Mouse (Mus musculus): ENCODE measurements around the gene Fars2.
"Not testable (repeated sequence)": the region's sequence is repeated elsewhere in the genome, so short reads cannot be mapped to it uniquely, and the experiment has no call there.

Gene Fars2

GRCm38 (mm10) chr13:36140247-36141016 is 23.2 kb downstream of the Fars2 start:
- DNase-seq (ENCODE audit: low read depth): no peak

- no peak for DNase-seq (ENCODE audit: low read depth)
These were observed 28.4 kb downstream of the Fars2 start for GRCm38 (mm10) chr13:36145601-36146000.

- DNase-seq (ENCODE audit: low read depth): no peak
These were observed 32.1 kb downstream of the Fars2 start for GRCm38 (mm10) chr13:36149175-36149939.

- no peak for DNase-seq (ENCODE audit: low read depth)
These were observed 33.1 kb downstream of the Fars2 start for GRCm38 (mm10) chr13:36150272-36150671.

- DNase-seq (ENCODE audit: low read depth): no peak
These were observed 35.7 kb downstream of the Fars2 start for GRCm38 (mm10) chr13:36152728-36153498.

- DNase-seq (ENCODE audit: low read depth): no peak
These were observed 39.2 kb downstream of the Fars2 start for GRCm38 (mm10) chr13:36156340-36156931.

GRCm38 (mm10) chr13:36163411-36163810 is 46.2 kb downstream of the Fars2 start:
- no peak for DNase-seq (ENCODE audit: low read depth)

GRCm38 (mm10) chr13:36163898-36164297 is 46.7 kb downstream of the Fars2 start:
- DNase-seq (ENCODE audit: low read depth): no peak

GRCm38 (mm10) chr13:36172981-36173380 is 55.8 kb downstream of the Fars2 start:
- not testable (repeated sequence) for DNase-seq (ENCODE audit: low read depth)

GRCm38 (mm10) chr13:36174101-36174500 is 56.9 kb downstream of the Fars2 start:
- DNase-seq (ENCODE audit: low read depth): no peak

- DNase-seq (ENCODE audit: low read depth): no peak
These were observed 57.6 kb downstream of the Fars2 start for GRCm38 (mm10) chr13:36174772-36175171.

- DNase-seq (ENCODE audit: low read depth): no peak
These were observed 64.0 kb downstream of the Fars2 start for GRCm38 (mm10) chr13:36181231-36181630.

GRCm38 (mm10) chr13:36190577-36190976 is 73.4 kb downstream of the Fars2 start:
- peak; percentile 14 for DNase-seq (ENCODE audit: low read depth)

- no peak for DNase-seq (ENCODE audit: low read depth)
These were observed 76.4 kb downstream of the Fars2 start for GRCm38 (mm10) chr13:36193484-36194113.

- DNase-seq (ENCODE audit: low read depth): no peak
These were observed 82.1 kb downstream of the Fars2 start for GRCm38 (mm10) chr13:36199288-36199687.

- DNase-seq (ENCODE audit: low read depth): no peak
These were observed 83.2 kb downstream of the Fars2 start for GRCm38 (mm10) chr13:36200453-36200852.

GRCm38 (mm10) chr13:36202496-36202895 is 85.3 kb downstream of the Fars2 start:
- no peak for DNase-seq (ENCODE audit: low read depth)

- DNase-seq (ENCODE audit: low read depth): peak; percentile 68
These were observed 85.8 kb downstream of the Fars2 start for GRCm38 (mm10) chr13:36203014-36203413.

GRCm38 (mm10) chr13:36204320-36204719 is 87.1 kb downstream of the Fars2 start:
- no peak for DNase-seq (ENCODE audit: low read depth)

- DNase-seq (ENCODE audit: low read depth): no peak
These were observed 93.8 kb downstream of the Fars2 start for GRCm38 (mm10) chr13:36210965-36211364.

- DNase-seq (ENCODE audit: low read depth): no peak
These were observed 96.8 kb downstream of the Fars2 start for GRCm38 (mm10) chr13:36214056-36214455.

GRCm38 (mm10) chr13:36216005-36216404 is 98.8 kb downstream of the Fars2 start:
- no peak for DNase-seq (ENCODE audit: low read depth)
